Mouse (Mus musculus) hindbrain, embryonic 13.5 days (tissue): Measurements from ENCODE around the gene Pomt2. TPM values are rescaled to one million over a fixed set of nuclear protein-coding genes. Genes with fewer than 3 reads are reported as not detected.

Experiments used
- ATAC-seq: fragments of 200-750 bp; cut with Nextera tagmentation; 2 replicates; pipeline ENCODE4 v1.8.0; 2017; ENCODE audit warnings: moderate TSS enrichment; ENCODE audit not compliant: low FRiP score
- H3K27ac ChIP-seq: fragments of 300-500 bp; sonication (generic); 2 replicates; pipeline ENCODE4 v1.5.1; 2015; ENCODE audit warnings: inconsistent platforms, mild to moderate bottlenecking, moderate library complexity
- H3K27me3 ChIP-seq: fragments of 300-500 bp; sonication (generic); 2 replicates; pipeline ENCODE4 v1.6.1; 2015; ENCODE audit warnings: mild to moderate bottlenecking, inconsistent platforms
- H3K36me3 ChIP-seq: fragments of 300-500 bp; sonication (generic); 2 replicates; pipeline ENCODE4 v1.6.1; 2015; ENCODE audit warnings: mild to moderate bottlenecking, inconsistent platforms
- H3K4me1 ChIP-seq: fragments of 300-500 bp; sonication (generic); replicated peaks from 2 replicates; pipeline ENCODE4 v1.6.1; 2015; ENCODE audit warnings: inconsistent platforms
- H3K4me2 ChIP-seq: fragments of 300-500 bp; sonication (generic); 2 replicates; pipeline ENCODE4 v1.6.1; 2015; ENCODE audit warnings: inconsistent platforms, mild to moderate bottlenecking, moderate library complexity
- H3K4me3 ChIP-seq: fragments of 300-500 bp; sonication (generic); 2 replicates; pipeline ENCODE4 v1.5.1; 2015; ENCODE audit warnings: mild to moderate bottlenecking, inconsistent platforms
- H3K9ac ChIP-seq: fragments of 300-500 bp; sonication (generic); 2 replicates; pipeline ENCODE4 v1.6.1; 2015; ENCODE audit warnings: mild to moderate bottlenecking, inconsistent platforms
- H3K9me3 ChIP-seq: fragments of 300-500 bp; sonication (generic); 2 replicates; pipeline ENCODE4 v1.6.1; 2016; ENCODE audit warnings: inconsistent platforms
- WGBS: fragments of 180-500 bp; shearing (Covaris S2); methylation state at CpG from one replicate; pipeline ENCODE4 v1.1.7; 2015; 5-methylcytosine and 5-hydroxymethylcytosine counted together
- polyA plus RNA-seq: library from polyadenylated mRNA; unstranded; fragments of >200 nt; fragmentation: Nextera tagmentation; extraction: Ambion mirVana; gene quantifications from 2 replicates; pipeline ENCODE4 v1.2.1, GENCODE M21; 2015

The Pomt2 gene
- polyA plus RNA-seq, 1 experiment from 2014 or later: 11.5 TPM

DNA sequence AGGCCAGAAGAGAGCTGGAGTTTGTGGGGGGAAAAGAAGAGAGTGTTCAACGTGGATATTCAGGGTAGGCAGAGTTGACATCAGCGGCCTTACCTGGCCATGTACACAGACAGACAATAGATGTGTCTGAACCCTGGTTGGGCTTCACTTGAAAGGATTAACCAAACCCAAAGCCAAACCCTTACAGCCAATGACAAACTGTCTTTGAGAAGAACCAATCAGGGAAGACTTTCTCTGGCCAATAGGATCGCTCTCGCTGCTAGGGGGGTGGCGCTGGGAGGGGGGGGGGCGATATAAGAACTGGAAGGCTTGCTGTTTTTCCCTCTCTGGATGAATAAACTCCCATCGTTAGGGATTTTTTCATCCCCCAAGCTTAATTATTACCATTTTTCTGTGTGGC, 60.5 kb downstream of the Pomt2 start:
- Histone ChIP-seq H3K36me3 (peaks cover 27% of the 10 kb centered on the region), H3K4me3 (no peak overlapping the region), H3K27me3 (no peaks in the 10 kb centered on the region), H3K4me1 (no peaks in the 10 kb centered on the region), H3K27ac (no peak overlapping the region), H3K9me3 (no peaks in the 10 kb centered on the region), H3K4me2 (no peak overlapping the region), H3K9ac (no peak overlapping the region)
- no peak for ATAC-seq
- WGBS: 70% methylated on average over 7 of the region's 7 CpGs

DNA sequence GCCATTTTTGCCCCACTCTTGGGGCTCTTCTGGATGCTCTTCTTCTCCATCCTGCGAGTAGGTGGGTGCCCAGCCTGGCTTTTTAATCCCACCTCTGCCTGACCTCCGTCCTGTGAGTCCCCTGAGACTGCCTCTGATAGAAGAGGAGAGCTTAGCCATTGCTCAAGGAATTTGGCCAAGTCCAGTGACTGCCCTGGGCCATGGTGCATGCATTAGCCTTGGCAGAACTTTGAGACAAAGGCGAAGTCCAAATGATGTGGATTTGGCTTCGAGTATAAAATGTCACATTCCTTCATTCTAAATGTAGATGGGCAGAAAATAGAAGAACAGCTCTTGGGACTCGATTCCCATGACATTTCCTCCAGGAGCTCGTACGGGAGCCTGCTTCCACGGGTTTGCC, 65.0 kb downstream of the Pomt2 start:
- Histone ChIP-seq H3K4me1 (no peaks in the 10 kb centered on the region), H3K27ac (no peak overlapping the region), H3K36me3 (peaks cover 33% of the 10 kb centered on the region), H3K9ac (no peak overlapping the region), H3K4me2 (no peak overlapping the region), H3K9me3 (no peaks in the 10 kb centered on the region), H3K27me3 (0 out of 2 replicates have a peak, but pooled peaks cover 3% of the 10 kb centered on the region), H3K4me3 (no peak overlapping the region)
- 85% methylated on average over 8 of the region's 8 CpGs for whole genome bisulfite sequencing
- no peak for ATAC-seq

DNA sequence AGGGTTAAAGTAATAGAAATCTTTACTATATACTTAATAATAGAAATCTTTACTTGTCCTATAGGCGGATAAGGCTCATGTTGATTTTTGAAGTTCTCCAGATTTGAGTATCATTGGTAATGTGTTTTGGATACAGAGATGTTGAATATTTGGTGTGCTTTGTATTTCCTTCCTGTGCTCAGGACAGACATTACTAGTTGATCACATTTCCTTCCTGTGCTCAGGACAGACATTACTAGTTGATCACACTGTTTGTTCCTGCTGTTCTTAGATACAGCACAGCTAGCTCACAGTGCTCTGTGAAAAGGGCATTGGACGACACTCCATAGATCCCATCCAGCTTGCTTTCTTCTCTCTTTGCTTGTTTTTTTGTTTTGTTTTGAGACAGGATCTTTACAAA, 71.2 kb downstream of the Pomt2 start:
- no peaks in the 10 kb centered on the region for H3K4me1 ChIP-seq
- no peak overlapping the region for H3K27ac ChIP-seq
- no peak for ATAC-seq
- H3K36me3 ChIP-seq: peaks cover 49% of the 10 kb centered on the region
- no peak overlapping the region for H3K4me3 ChIP-seq
- H3K9ac ChIP-seq: no peak overlapping the region
- WGBS: 95% methylated on average over 2 of the region's 2 CpGs
- H3K27me3 ChIP-seq: no peaks in the 10 kb centered on the region
- H3K4me2 ChIP-seq: no peak overlapping the region
- H3K9me3 ChIP-seq: no peaks in the 10 kb centered on the region

DNA sequence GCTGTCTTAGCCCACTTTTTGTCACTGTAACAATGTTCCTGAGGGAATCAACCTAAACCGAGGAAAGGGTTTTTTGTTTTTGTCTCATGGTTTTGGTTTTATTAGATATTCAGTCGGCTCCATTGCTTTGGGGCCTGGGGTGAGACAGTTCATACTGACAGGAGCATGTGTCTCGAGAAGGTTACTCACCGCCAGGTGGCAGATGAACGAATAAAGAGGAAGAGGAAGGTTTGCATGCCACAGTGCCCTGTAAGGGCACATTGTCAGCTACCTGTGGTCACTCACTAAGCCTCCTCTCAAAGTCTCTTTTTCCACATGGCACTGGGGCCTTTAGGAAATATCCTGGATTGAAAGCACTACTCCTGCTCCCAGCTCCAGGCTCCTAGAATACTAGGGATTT, 77.2 kb downstream of the Pomt2 start:
- no peak overlapping the region for H3K9ac ChIP-seq
- peaks cover 33% of the 10 kb centered on the region for H3K36me3 ChIP-seq
- ATAC-seq: no peak
- no peak overlapping the region for H3K4me3 ChIP-seq
- 82% methylated on average over 5 of the region's 5 CpGs for WGBS
- no peaks in the 10 kb centered on the region for H3K9me3 ChIP-seq
- H3K4me2 ChIP-seq: no peak overlapping the region
- no peaks in the 10 kb centered on the region for H3K4me1 ChIP-seq
- H3K27ac ChIP-seq: no peak overlapping the region
- H3K27me3 ChIP-seq: no peaks in the 10 kb centered on the region

DNA sequence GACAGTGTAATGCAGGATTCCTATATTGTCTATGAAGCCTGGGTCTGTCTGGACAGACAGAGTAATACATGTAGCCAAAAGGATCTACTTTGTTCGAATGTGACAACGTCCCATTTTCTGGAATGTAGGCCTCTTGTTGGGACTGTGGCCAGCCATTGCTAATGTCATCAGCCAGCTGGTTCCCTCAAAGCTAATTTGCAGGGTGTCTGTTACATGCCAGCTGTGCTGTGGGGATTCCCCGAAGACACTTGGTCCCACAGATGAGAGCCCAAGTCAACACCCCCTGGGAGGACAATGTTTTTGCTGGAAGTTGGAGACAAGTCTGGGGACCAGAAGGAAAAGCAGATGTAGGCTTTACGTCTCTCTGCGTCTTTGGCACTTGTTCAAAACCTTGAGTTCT, 81.3 kb downstream of the Pomt2 start:
- no peak overlapping the region for H3K9ac ChIP-seq
- WGBS: 89% methylated on average over 5 of the region's 5 CpGs
- no peaks in the 10 kb centered on the region for H3K27me3 ChIP-seq
- H3K9me3 ChIP-seq: no peaks in the 10 kb centered on the region
- no peak overlapping the region for H3K27ac ChIP-seq
- peaks cover 10% of the 10 kb centered on the region for H3K36me3 ChIP-seq
- H3K4me2 ChIP-seq: no peak overlapping the region
- no peak overlapping the region for H3K4me3 ChIP-seq
- ATAC-seq: no peak
- H3K4me1 ChIP-seq: no peaks in the 10 kb centered on the region

DNA sequence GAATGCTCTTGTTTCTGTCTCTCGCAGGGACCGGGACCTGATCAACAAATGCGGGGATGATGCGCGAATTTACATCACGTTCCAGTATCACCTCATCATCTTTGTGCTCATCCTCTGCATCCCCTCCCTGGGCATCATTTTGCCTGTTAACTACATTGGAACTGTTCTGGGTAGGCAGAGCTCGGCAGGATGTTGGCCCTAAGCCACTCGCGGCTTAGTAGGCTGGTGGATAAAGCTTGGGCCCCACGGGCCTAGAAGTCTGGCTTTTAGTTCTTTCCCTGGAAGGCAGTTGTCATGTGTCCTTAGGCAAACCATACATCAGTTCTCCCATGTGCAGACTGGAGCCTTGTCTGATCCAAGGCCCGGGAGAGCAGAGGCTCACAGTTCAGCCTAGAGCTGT, 82.3 kb downstream of the Pomt2 start:
- ATAC-seq: no peak
- no peak overlapping the region for H3K9ac ChIP-seq
- 87% methylated on average over 11 of the region's 11 CpGs for WGBS

DNA sequence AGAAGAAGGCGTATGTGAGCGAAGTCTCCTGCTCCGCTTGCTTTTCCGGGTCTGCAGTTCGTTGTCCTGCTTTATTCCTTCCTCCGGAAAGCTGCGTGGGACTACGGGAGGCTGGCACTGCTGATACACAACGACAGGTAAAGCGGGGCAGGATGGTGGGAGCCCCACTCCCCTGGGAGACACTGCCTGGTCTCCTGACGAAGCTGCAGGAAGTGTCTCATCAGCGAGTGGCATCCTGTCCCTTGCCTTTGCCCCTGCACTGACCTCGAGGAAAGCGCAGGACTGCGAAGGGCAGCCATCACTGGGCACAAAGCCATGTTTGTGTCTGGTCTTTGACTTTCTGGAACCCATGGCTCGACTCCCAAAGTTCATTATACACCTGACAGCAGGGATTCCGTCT, 90.7 kb downstream of the Pomt2 start:
- Histone ChIP-seq H3K27ac (no peak overlapping the region), H3K9ac (peak overlapping the region; percentile 19; the same call in 1 of the 2 replicates), H3K4me3 (no peak overlapping the region), H3K4me2 (no peak overlapping the region), H3K36me3 (peaks cover 7% of the 10 kb centered on the region; the same call in 1 of the 2 replicates), H3K4me1 (peaks cover 1% of the 10 kb centered on the region), H3K9me3 (no peaks in the 10 kb centered on the region), H3K27me3 (peaks cover 34% of the 10 kb centered on the region)
- WGBS: 69% methylated on average over 17 of the region's 17 CpGs
- ATAC-seq: no peak

More for the DNA sequence above, 82.3 kb downstream of the Pomt2 start:
- Histone ChIP-seq H3K4me3 (no peak overlapping the region), H3K4me2 (no peak overlapping the region), H3K27me3 (no peaks in the 10 kb centered on the region), H3K4me1 (no peaks in the 10 kb centered on the region), H3K9me3 (no peaks in the 10 kb centered on the region), H3K36me3 (peaks cover 11% of the 10 kb centered on the region), H3K27ac (no peak overlapping the region)

Other genes with a start within 250 kb of the Pomt2 start
- 44.1 and 45.4 TPM in 2 replicates for gene Cipc, start 200.9 kb downstream of the Pomt2 start, polyA plus RNA-seq
- 12.1 and 13.4 TPM in 2 replicates for gene Zdhhc22, start 157.5 kb downstream of the Pomt2 start, polyA plus RNA-seq
- 6.8 and 7.3 TPM in 2 replicates for gene Tmem63c, start 126.6 kb downstream of the Pomt2 start, polyA plus RNA-seq
- gene Ngb, start 45.4 kb downstream of the Pomt2 start, polyA plus RNA-seq: 0.94 and 1.2 TPM in 2 replicates
- gene Gstz1, start 803 bp downstream of the Pomt2 start, polyA plus RNA-seq: 29.6 and 32.6 TPM in 2 replicates
- gene Samd15, start 51.8 kb upstream of the Pomt2 start, polyA plus RNA-seq: 1.7 and 2.4 TPM in 2 replicates
- 4.1 and 4.2 TPM in 2 replicates for gene Tmed8, start 52.5 kb upstream of the Pomt2 start, polyA plus RNA-seq
- 1.6 and 2.1 TPM in 2 replicates for gene Noxred1, start 90.8 kb upstream of the Pomt2 start, polyA plus RNA-seq
- 57.7 and 62.4 TPM in 2 replicates for gene Vipas39, start 118.3 kb upstream of the Pomt2 start, polyA plus RNA-seq
- 193 and 214 TPM in 2 replicates for gene Ahsa1, start 118.5 kb upstream of the Pomt2 start, polyA plus RNA-seq
- gene Ism2, start 151.7 kb upstream of the Pomt2 start, polyA plus RNA-seq: 1.1 and 1.2 TPM in 2 replicates
- gene Sptlc2, start 240.4 kb upstream of the Pomt2 start, polyA plus RNA-seq: 64.8 and 70.5 TPM in 2 replicates